Mouse (Mus musculus) heart, embryonic 14.5 days (tissue): ENCODE results near the gene Vps35l. TPM values are rescaled to one million over a fixed set of nuclear protein-coding genes. Genes with fewer than 3 reads are reported as not detected.

Experiments
- ATAC-seq: fragments of 200-750 bp; cut with Nextera tagmentation; 2 replicates; pipeline ENCODE4 v1.8.0; 2017; ENCODE audit warnings: low read depth, moderate TSS enrichment; ENCODE audit not compliant: insufficient number of reproducible peaks, insufficient read depth, low FRiP score
- H3K27ac ChIP-seq, 2 experiments: fragments of 200-500 bp in 1 of 2; fragments of 300-500 bp in 1 of 2; sonication (generic) in 1 of 2; replicated peaks in 1 of 2; 2 replicates each; pipeline ENCODE4 v1.5.1; 2012 to 2014; ENCODE audit warnings: low read depth in 2 of 2, low read length in 2 of 2, control low read depth in 1 of 2, mild to moderate bottlenecking in 1 of 2, mixed read lengths in 1 of 2; ENCODE audit not compliant: control insufficient read depth in 1 of 2, insufficient read depth in 1 of 2
- H3K27me3 ChIP-seq: fragments of 300-500 bp; sonication (generic); 2 replicates; pipeline ENCODE4 v1.6.1; 2014; ENCODE audit warnings: mild to moderate bottlenecking, low read length, control low read depth; ENCODE audit not compliant: control insufficient read depth, insufficient read depth
- H3K36me3 ChIP-seq: fragments of 300-500 bp; sonication (generic); 2 replicates; pipeline ENCODE4 v1.6.1; 2014; ENCODE audit warnings: mild to moderate bottlenecking, control low read depth, low read length, mixed read lengths; ENCODE audit not compliant: control insufficient read depth, insufficient read depth
- H3K4me1 ChIP-seq, 2 experiments: fragments of 200-500 bp in 1 of 2; fragments of 300-500 bp in 1 of 2; sonication (generic) in 1 of 2; 2 replicates each; pipeline ENCODE4 v1.6.1; 2012 to 2014; ENCODE audit warnings: low read length in 2 of 2, control low read depth in 1 of 2, mixed read lengths in 1 of 2; ENCODE audit not compliant: control insufficient read depth in 2 of 2, insufficient read depth in 2 of 2
- H3K4me2 ChIP-seq: fragments of 300-500 bp; sonication (generic); 2 replicates; pipeline ENCODE4 v1.6.1; 2014; ENCODE audit warnings: mild to moderate bottlenecking, low read length
- H3K4me3 ChIP-seq, 2 experiments: fragments of 200-500 bp in 1 of 2; fragments of 300-500 bp in 1 of 2; sonication (generic) in 1 of 2; 2 replicates each; pipeline ENCODE4 v1.5.1; 2012 to 2014; ENCODE audit warnings: low read length in 2 of 2, mild to moderate bottlenecking in 2 of 2, control low read depth in 1 of 2, low read depth in 1 of 2, moderate library complexity in 1 of 2; ENCODE audit not compliant: control insufficient read depth in 1 of 2, insufficient read depth in 1 of 2
- H3K9ac ChIP-seq: fragments of 300-500 bp; sonication (generic); 2 replicates; pipeline ENCODE4 v1.6.1; 2014; ENCODE audit warnings: mild to moderate bottlenecking, low read length
- H3K9me3 ChIP-seq: fragments of 300-500 bp; sonication (generic); 2 replicates; pipeline ENCODE4 v1.6.1; 2016; ENCODE audit warnings: low read length, control low read depth; ENCODE audit not compliant: control insufficient read depth
- WGBS: fragments of 180-500 bp; shearing (Covaris S2); extraction: QIAGEN DNeasy Blood & Tissue Kit; methylation state at CpG from one replicate; pipeline ENCODE4 v1.1.7; 2014; 5-methylcytosine and 5-hydroxymethylcytosine counted together
- polyA plus RNA-seq: library from polyadenylated mRNA; unstranded; fragments of >200 nt; fragmentation: Nextera tagmentation; extraction: Ambion mirVana; gene quantifications from 2 replicates; pipeline ENCODE4 v1.2.1, GENCODE M21; 2014

Gene Vps35l
- polyA plus RNA-seq, 1 experiment from 2014 or later: 55.2 TPM

- Histone ChIP-seq H3K36me3 (peaks cover 73% of the 10 kb centered on the region), H3K27ac (no peak overlapping the region), H3K4me3 (no peak overlapping the region), H3K4me1 (no peaks in the 10 kb centered on the region), H3K4me2 (no peak overlapping the region), H3K9me3 (no peaks in the 10 kb centered on the region), H3K27me3 (no peaks in the 10 kb centered on the region), H3K9ac (no peak overlapping the region)
- 92% methylated on average over 24 of the region's 24 CpGs for WGBS
- no peak for ATAC-seq
These were observed 16.7 kb downstream of the Vps35l start for GRCm38 (mm10) chr7:118756490-118757265.

DNA sequence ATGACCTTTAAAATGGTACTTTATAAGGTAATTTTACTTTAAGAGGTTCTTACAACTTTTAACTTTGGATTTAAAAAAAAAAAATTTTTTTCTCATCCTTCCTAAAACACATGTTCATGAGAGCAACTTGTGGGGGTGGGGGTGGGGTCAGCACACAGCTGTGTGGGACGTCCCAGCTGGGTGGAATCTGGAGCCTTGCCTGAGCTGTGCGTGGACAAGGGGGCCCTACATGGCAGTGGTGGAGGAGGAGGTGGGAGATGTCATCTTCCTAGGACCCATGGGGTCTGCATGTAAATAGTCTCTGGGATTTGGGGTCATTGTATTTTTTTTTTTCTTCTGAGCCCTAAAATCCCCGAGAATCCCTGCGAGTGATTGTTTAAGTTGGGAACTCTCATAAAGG lies 18.3 kb downstream of the Vps35l start:
- Histone ChIP-seq H3K4me2 (no peak overlapping the region), H3K4me3 (no peak overlapping the region), H3K27ac (no peak overlapping the region), H3K9me3 (no peaks in the 10 kb centered on the region), H3K27me3 (no peaks in the 10 kb centered on the region), H3K4me1 (no peaks in the 10 kb centered on the region), H3K9ac (no peak overlapping the region), H3K36me3 (peaks cover 72% of the 10 kb centered on the region)
- 81% methylated on average over 4 of the region's 4 CpGs for WGBS
- ATAC-seq: no peak

DNA sequence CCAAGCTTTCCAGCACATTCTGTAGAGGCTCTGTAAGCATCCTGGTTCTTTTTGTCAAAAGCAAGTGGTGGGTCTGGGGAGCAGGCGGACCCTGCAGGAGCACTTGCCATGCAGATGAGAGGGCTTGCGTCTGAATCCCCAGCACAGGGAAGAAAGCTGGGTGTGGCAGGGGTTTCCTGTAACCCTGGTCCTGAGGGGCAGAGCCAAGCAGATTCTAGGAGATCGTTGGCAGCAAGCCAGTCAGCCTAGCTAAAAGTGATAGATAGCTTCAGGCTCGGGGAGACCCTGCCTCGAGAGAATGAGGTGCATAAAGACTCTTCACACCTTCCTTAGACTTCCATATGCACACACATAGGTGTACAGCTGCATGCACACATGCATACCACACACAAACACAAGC lies 19.3 kb downstream of the Vps35l start:
- Histone ChIP-seq H3K9ac (no peak overlapping the region), H3K36me3 (peaks cover 75% of the 10 kb centered on the region)
- WGBS: 45% methylated on average over 5 of the region's 5 CpGs

GRCm38 (mm10) chr7:118763939-118764338 lies 23.9 kb downstream of the Vps35l start:
- ATAC-seq: no peak
- Histone ChIP-seq H3K4me1 (no peaks in the 10 kb centered on the region), H3K4me3 (no peak overlapping the region), H3K27me3 (no peaks in the 10 kb centered on the region), H3K36me3 (peaks cover 54% of the 10 kb centered on the region), H3K4me2 (no peak overlapping the region), H3K9ac (no peak overlapping the region), H3K27ac (no peak overlapping the region), H3K9me3 (no peaks in the 10 kb centered on the region)
- WGBS: 85% methylated on average over 11 of the region's 11 CpGs

More for the DNA sequence above, 19.3 kb downstream of the Vps35l start:
- H3K4me2 ChIP-seq: no peak overlapping the region
- H3K4me3 ChIP-seq: no peak overlapping the region
- no peaks in the 10 kb centered on the region for H3K9me3 ChIP-seq
- no peaks in the 10 kb centered on the region for H3K4me1 ChIP-seq
- no peak for ATAC-seq
- H3K27me3 ChIP-seq: no peaks in the 10 kb centered on the region
- H3K27ac ChIP-seq: no peak overlapping the region

GRCm38 (mm10) chr7:118764725-118765124 lies 24.7 kb downstream of the Vps35l start:
- Histone ChIP-seq H3K36me3 (peaks cover 51% of the 10 kb centered on the region), H3K27me3 (no peaks in the 10 kb centered on the region), H3K4me2 (no peak overlapping the region), H3K9me3 (no peaks in the 10 kb centered on the region), H3K4me1 (no peaks in the 10 kb centered on the region), H3K9ac (no peak overlapping the region), H3K27ac (0 out of 4 replicates have a peak overlapping the region, but pooled peaks of 1 of the 2 experiments have one; percentile 21), H3K4me3 (no peak overlapping the region)
- WGBS: 78% methylated on average over 14 of the region's 14 CpGs
- ATAC-seq: no peak

- H3K4me3 ChIP-seq: no peak overlapping the region
- H3K36me3 ChIP-seq: peaks cover 42% of the 10 kb centered on the region
- H3K9ac ChIP-seq: no peak overlapping the region
- no peaks in the 10 kb centered on the region for H3K27me3 ChIP-seq
- peak overlapping the region in 1 of 2 experiments; percentile 28; a peak in 1 of 4 replicates for H3K27ac ChIP-seq
- H3K4me2 ChIP-seq: no peak overlapping the region
- ATAC-seq: no peak
- H3K4me1 ChIP-seq: no peaks in the 10 kb centered on the region
- no peaks in the 10 kb centered on the region for H3K9me3 ChIP-seq
- 66% methylated on average over 8 of the region's 8 CpGs for WGBS
These were observed 25.6 kb downstream of the Vps35l start for GRCm38 (mm10) chr7:118765604-118766003.

GRCm38 (mm10) chr7:118766119-118766833 lies 26.2 kb downstream of the Vps35l start:
- 59% methylated on average over 18 of the region's 18 CpGs for WGBS
- Histone ChIP-seq H3K9me3 (no peaks in the 10 kb centered on the region), H3K4me3 (no peak overlapping the region), H3K27ac (no peak overlapping the region), H3K36me3 (peaks cover 38% of the 10 kb centered on the region), H3K9ac (no peak overlapping the region), H3K4me1 (no peaks in the 10 kb centered on the region), H3K27me3 (no peaks in the 10 kb centered on the region), H3K4me2 (no peak overlapping the region)
- no peak for ATAC-seq
